Mouse (Mus musculus) thymus, adult 2 months (tissue): Measurements from ENCODE around the gene Tpcn1.

ENCODE experiments used
- CTCF ChIP-seq: fragments of 200-500 bp; IDR thresholded peaks from 2 replicates; pipeline ENCODE4 v1.5.1; 2012; ENCODE audit warnings: mild to moderate bottlenecking, control low read depth, low read length, moderate library complexity, borderline replicate concordance; ENCODE audit not compliant: control insufficient read depth, poor library complexity, insufficient read depth; ENCODE audit errors: extremely low read depth
- POLR2A ChIP-seq: fragments of 200-500 bp; IDR thresholded peaks from 2 replicates; pipeline ENCODE4 v1.6.1; 2012; ENCODE audit warnings: mild to moderate bottlenecking, low read length, control low read depth, moderate library complexity; ENCODE audit not compliant: control insufficient read depth, poor library complexity, insufficient read depth; ENCODE audit errors: extremely low read depth

GRCm38 (mm10) chr5:120525737-120526136, 62.7 kb downstream of the Tpcn1 start:
- TF ChIP-seq POLR2A (no peak), CTCF (no peak)
